Mouse (Mus musculus) cerebellum, postnatal 14 days (tissue): ENCODE measurements around the gene Ppp1r1b.

ENCODE experiments used
- DNase-seq, 2 experiments: peaks; one replicate each; pipeline ENCODE4 v3.0.0; 2021; ENCODE audit warnings: mixed read lengths in 2 of 2

The Ppp1r1b gene

DNA sequence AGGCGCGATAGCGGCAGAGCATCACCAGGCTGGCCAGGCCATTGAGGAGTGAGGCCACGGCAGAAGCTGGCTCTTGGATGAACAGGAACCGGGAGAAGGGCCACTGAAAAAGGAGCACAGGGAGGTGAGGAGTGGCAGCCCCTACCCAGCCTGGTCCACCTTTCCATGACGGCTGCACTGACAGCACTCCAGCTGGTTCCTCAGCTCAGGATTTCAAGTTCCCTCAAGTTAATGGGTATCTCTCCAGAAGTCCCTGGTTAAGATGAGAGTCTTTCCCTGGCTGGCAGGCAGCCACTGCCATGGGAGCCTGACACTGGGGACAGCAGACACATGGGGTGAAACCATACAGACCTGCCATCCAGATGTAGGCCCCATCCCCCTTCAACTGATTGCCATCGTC lies 49.7 kb downstream of the Ppp1r1b start:
- no peak for DNase-seq

DNA sequence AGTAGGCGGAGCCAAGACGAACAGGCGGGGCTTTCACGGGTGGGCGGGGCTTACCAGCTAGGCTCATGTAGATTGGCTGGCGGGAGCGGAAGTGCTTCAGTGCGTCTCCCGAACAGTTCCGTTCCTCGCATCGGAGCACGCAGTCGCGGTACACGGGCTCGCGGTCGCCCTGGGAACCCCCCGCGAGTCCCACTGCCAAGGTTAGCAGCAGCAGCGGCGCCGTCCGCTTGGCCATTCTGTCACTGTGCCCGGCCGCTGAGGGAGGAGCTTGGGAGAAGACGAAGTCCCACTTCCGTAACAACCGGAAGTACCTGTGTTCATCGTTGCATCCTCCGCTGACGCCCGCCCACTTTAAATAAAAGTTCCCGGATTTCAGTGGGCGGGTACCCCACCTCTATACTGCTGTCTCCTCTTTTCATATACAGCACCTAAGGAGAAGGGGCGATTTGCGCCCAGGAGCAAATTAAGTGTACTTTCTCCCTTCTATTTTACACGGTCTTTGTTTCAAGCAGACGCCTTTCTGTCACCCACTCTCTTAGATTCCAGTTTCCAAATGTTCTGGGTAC lies 52.0 kb downstream of the Ppp1r1b start, which contains the start of gene Pgap3:
Pgap3 (minus strand) TSS at position 330 of the 566 bp plus-strand sequence.
- DNase-seq: peak; percentile 91

DNA sequence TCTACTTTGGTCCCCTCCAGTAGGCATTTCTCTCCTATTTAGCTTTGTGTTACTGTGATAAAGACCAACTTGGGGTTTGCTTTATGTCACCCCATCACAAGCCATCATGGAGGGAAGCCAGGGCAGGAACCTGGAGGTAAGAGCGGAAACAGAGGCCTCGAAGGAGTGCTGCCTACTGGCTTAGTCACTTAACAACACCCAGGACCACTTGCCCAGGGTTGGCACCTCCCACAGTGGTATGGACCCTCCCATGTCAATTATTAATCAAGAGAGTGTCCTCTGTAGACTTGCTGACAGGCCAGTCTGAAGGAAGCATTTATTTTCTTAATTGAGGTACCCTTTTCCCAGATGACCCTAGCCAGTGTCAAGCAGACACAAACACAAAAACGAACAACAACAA lies 52.6 kb downstream of the Ppp1r1b start:
- no peak for DNase-seq

DNA sequence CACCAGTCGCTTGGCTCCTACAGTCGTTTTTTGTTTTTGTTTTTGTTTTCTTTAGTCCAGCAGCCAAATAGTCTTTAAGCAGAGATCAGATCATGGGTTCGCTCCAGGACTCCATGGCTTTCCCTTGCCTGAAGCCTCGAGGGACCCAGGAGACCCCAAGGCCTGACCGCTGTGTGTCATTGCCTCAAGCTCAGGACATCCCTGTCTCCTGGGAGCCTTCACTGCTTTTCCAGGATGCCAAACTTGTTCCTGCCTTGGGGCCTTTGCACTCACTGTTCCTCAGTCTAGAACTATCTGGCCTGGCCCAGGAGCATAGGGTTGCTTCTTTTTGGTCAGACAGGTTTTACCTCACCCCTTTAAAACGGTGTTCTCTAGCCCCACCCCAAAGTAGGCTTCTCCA lies 58.4 kb downstream of the Ppp1r1b start:
- no peak for DNase-seq
